Mouse (Mus musculus) heart, postnatal 4 days (tissue): ENCODE results near the gene Lrig1. TPM values are rescaled to one million over a fixed set of nuclear protein-coding genes. Genes with fewer than 3 reads are reported as not detected.
A peak's percentile ranks its signal among the peaks of the same experiment; 100 is the strongest.

ENCODE experiments used
- DNase-seq: peaks from one replicate; pipeline ENCODE4 v3.0.0; 2021
- total RNA-seq, 2 experiments: library from RNA; stranded (reverse); gene quantifications; 2 replicates each; pipeline ENCODE4 v1.2.3; 2021

Lrig1 gene
- total RNA-seq, 2 experiments from 2014 or later, result 25.0 to 26.9 TPM

DNA sequence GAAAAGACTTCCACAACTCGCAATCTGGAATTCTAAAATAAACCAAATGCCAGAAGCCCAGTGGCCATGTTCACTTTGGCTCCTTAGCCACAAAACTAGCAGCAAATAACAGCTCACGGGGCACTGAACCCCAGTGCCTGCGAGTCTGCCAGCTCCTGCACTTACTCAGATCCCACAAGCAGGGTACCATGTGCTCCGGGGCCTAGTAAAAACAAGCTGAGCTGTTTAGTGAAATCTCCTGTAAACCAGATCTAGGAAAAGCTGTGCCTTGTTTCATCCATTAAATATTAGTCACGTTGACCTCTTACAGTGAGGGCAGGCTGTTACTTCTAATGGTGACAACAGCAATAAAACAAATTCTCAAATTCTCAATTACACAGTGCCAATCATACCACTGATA, 81.3 kb downstream of the Lrig1 start:
- no peak for DNase-seq

DNA sequence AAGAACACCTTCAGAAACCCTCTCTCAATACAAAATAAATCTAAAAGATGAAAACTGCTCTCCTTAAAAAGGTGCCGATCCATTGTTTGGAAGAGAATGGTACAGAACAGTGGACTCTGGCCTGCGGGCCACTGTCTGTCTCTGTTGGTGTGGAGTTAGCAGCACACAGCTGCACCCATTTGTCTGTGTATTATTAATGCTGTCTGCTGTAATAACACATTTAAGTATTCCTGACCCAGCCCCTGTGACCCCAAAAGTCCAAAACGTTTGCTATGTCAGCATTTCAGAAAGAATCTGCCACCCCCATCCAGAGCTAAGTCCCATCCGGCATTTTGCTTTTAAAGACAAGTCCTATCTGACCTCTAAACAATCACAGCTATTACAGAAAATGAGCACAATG, 84.0 kb downstream of the Lrig1 start:
- no peak for DNase-seq

DNA sequence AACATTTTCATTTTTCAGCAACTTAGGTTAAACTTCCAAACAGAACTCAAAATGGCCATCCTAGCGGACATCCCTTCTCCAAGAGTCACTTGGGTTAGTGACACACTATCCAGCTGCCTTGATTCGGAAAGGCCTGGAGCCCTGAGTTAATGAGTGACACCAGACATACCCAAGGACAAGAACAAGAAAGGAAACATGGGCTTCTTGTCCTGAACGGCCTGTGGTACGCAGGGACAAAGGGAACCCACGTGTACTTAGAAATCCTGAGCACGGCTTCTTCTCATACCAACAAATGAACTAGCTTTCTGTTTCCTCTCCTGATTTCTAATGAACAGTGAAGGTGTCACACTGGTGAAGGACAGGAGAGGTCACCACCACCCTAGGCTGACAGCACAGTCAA, 85.6 kb downstream of the Lrig1 start:
- no peak for DNase-seq

DNA sequence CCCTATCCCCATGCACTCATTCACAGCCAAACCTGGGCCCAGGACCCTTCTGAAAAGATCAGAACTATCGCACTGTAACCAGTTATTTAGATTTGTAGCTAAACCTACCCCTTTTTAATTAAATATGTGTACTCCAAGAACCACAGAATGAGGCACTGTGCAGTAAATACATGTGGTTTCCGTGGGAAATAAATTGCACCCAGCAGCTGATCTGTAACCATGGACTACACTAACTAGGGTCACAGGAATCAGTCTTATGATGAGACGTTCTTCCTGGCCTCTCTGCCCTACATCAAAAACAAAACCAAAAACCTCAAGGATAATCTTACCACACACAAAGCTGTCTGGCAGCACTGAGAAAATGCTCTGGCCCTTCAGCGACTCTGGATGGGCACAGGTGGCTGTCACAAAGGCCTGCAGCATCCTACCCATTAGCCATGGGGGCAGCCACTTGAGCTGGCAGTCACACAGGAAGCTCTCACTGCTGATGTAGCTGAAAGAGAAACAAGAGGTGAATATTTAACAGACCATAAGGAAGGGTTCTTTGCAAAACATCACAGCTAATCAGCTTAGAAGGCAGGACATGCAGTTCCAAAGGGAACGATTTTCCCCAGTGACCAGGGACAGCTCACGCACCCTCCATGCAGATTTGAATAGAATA, 86.6 kb downstream of the Lrig1 start:
- DNase-seq, result no peak

DNA sequence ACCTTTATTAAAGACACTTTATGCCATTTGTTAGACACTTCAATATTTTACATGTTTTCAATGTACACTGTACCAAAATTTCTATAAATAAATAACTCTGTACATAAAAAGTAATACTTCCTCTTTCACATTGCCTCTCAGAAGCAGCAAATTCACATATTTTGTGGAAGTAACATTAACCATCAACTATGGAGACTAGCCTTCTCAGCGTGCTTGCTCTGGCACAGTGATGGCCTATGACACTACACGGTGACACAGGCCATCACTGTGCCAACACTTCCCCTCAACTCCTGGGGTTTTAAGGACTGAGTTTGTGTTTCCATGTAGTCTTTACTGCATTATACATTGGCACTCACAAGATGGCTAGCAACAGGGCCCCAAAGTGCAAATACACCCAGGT, 95.4 kb downstream of the Lrig1 start:
- DNase-seq, result no peak

DNA sequence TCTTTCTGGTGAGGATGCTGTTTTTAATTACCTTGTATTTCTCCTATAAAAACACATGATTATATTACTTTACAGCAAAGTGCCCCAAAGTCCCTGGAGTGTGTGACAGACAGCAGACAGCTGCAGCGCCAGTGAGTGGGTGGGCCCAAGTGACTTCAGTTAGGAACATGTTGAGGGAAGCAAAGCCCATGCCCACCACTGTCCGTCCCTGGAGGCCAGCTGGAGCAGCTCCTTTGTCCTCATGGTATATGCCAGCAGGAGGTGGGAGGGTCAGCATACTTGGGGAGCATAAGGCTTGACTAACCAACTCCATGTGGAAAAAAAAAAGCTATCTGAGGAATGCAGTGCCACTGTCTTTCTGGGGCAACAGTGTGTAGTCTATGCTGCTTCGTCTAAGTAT, 95.9 kb downstream of the Lrig1 start:
- no peak for DNase-seq

GRCm38 (mm10) chr6:94601811-94602210, 98.1 kb downstream of the Lrig1 start:
- DNase-seq, result no peak

DNA sequence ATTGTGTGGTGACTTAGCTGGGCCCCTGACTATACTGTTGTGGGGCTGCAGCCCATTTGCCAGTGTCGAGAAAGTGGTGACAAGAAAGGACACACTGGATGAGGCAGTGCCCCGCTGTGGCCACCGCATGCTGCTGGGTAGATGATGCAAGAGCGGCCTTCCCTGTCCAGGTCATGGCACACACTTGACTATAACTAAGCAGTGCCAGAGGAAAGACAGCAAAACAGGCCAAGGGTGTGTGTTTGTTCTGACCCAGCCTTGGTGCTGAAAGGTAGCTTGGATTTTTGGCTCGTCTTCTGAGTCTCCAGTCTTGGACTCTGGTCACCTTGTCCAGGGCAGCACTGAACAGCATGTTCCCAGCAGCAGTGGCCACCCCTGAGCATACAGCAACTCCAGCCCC, 98.9 kb downstream of the Lrig1 start:
- DNase-seq, result no peak

DNA sequence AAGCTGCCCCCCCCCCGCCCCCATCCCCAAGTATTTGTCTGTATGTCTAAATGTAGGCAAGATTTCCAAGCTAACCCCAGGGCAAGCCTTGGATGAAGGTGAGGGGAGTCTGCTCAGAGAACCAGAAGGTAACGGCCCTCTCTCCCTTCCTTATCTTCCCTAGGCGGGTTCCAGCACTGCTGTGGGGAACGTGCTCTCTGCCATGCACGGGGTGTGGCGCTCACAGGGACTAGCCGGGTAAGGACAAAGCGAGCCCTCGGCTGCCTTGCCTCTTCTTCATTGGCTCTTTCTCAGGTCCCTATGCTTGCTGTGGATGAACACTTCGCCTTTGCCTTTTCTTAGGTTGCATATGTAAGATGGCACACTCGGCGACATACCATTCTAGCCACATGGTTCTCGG, 100.9 kb downstream of the Lrig1 start:
- no peak for DNase-seq

DNA sequence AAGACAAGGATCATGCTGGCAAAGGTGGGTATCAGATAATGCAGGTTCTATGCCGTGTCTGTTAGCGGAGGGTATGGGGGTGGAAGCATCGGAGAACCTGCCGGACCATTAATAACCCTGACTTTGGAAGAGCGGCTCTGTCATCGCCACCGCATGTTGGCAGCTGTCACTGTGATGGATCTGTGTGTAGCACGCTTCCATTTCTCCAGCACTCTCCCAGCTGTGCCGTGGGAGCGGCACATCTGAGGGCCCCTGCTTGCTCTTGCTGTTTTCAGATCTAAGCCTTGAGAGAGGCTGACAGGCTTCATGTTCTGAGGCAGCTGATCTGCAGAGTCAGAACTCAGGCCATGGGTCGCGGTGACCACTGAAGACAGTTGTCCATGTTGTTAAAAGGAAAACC, 101.5 kb downstream of the Lrig1 start:
- no peak for DNase-seq

GRCm38 (mm10) chr6:94596761-94597485, 103.0 kb downstream of the Lrig1 start:
- DNase-seq, result peak; percentile 54

DNA sequence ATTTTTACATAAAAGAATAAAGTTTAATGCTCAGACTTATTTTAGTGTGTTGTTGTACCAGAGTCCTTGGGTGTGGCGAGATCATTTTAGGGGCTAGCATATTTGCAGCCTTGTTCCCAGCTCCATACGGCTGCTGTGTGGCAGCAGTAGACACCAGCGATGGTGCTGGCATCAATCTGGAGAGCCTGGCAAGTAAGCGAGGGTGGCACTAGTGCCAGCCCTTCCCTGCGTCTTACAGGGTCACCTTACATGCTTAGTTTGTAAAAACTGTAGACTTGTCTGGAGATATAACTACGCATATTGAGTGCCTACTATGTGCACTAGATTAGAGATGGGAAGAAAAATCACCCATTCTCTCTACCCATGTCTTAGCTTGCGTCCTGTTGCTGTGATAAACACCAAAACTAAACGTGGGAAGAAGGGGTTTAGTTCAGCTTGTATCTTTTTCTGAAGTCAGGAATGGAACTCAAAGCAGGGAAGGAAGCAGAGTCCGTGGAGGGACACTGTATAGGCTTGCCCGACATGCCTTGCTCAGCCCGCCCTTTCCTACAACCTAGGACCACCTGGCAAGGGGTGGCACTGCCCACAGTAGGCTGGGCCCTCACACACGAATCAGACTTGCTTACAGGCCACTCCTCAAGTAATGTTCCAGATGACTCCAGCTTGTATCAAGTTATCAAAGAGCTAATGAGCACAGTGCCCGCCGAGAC, 103.8 kb downstream of the Lrig1 start:
- peak; percentile 4 for DNase-seq

DNA sequence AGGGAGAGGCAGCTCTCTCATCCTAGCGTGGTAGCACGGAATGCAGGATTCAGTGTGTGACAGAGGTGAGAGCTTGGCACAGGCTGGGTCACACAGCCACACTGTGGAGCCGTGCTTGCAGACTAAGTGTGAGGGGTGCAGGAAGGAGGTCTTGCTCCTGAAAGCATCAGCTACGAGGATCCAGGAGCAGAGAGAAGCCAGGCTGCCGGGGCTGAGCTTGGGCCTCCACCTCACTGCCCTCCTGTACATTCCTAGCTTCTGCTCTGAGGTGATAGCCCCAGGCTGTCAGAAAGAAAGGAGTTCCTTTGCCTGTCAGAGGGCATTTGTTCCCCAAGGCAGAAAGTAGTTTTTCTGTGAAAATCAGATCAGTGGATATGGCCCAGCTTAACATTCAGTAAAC, 104.8 kb downstream of the Lrig1 start:
- peak; percentile 12 for DNase-seq

- peak; percentile 5 for DNase-seq
These were observed 105.2 kb downstream of the Lrig1 start for GRCm38 (mm10) chr6:94594711-94595110.

DNA sequence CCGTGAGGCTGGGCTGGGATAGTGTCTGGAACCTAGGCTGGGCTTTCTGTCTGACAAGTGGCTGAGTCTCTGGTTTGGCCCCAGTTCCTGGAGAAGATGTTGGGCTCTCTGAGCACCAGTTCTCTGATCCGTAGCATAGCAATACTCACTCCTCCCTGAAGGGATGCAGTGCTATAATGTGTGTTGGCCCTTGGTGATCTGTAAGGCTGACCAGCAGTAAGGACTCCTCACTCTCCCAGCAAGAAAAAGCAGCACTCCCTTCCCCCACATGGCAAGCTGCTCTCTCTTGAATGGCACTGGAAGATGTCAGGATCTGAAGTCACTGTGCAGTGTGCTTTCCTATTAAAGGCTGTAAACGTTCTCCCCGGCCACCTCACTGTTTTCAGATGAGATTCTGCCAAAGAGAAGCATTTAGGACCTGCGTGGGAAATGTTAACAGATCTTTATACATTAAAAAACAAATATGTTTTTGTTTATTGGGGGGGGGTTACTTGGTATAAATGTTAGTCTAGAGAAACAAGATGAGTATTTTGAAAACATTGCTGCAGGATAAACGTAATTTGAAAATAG, 105.8 kb downstream of the Lrig1 start:
- peak; percentile 4 for DNase-seq

- DNase-seq, result no peak
These were observed 107.2 kb downstream of the Lrig1 start for GRCm38 (mm10) chr6:94592710-94593109.

DNA sequence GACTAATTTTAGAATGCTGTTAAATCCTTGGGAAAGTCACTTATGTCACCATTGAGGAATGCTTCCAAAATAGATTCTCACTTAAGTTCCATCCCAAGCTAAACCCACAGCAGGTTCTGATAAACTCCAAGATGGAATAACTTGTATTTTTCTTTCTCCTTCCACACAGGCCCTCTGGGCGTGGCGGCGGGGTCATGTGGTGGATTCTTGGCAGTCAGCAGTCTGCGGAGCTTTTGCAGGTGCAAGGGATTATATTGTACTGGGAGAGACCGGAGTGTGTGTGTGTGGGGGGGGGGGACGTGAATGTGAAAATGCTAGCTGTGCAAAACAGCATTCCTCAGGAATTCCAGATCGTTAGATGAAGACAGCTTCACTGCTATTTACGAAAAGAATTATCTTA, 107.7 kb downstream of the Lrig1 start:
- peak; percentile 67 for DNase-seq

DNA sequence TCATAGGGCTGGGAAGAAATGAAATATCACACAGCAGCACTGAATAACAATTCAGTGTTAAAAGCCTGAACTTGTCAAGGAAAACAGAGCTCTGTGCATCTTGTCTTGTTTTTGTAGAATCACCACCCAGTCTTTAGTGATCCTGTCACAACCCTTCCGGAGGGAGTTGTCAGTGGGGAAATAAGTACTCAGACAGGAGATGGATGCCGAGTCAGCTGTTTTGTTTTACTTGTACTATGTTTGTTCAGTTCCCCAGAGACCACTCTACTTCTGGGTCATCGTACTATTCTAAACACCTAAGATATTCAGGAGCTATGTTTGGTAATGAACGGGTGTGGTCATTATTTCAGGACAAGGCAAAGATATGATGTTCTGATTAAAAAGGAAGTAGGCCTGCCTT, 111.6 kb downstream of the Lrig1 start:
- no peak for DNase-seq

- DNase-seq, result peak; percentile 2
These were observed 115.0 kb downstream of the Lrig1 start for GRCm38 (mm10) chr6:94584976-94585375.

- DNase-seq, result peak; percentile 2
These were observed 115.7 kb downstream of the Lrig1 start for GRCm38 (mm10) chr6:94584147-94584695.

GRCm38 (mm10) chr6:94582055-94582454, 117.9 kb downstream of the Lrig1 start:
- DNase-seq, result no peak

- DNase-seq, result no peak
These were observed 122.0 kb downstream of the Lrig1 start for GRCm38 (mm10) chr6:94577991-94578390.
